Mouse (Mus musculus): ENCODE results near the gene Hist1h2ah.

Gene Hist1h2ah

DNA sequence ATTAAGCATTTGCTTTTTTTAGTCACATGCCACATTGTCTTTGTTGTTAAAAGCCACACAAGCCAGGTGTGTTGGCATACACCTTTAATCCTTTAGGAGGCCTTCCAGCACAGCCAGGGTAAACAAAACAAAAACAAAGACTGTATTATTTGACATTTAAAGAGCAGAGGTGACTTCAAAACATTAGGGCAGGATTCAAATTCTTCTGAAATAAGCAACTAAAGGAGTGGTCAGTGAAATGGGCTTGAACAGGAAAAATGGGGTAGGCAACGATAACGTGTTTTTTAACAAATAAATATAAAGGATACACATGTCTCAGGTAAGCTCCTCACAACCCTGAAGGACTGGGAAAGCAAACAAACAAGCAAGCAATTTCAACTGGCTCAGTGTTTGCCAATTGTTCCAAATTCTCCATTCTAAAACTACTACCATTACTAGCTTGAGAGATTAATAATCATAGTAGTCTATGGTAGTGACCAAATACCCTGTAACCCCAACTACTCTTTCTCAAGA, 4.6 kb upstream of the Hist1h2ah start:
- no peak for DNase-seq (ENCODE audit: low spot score in 2 of 2)

DNA sequence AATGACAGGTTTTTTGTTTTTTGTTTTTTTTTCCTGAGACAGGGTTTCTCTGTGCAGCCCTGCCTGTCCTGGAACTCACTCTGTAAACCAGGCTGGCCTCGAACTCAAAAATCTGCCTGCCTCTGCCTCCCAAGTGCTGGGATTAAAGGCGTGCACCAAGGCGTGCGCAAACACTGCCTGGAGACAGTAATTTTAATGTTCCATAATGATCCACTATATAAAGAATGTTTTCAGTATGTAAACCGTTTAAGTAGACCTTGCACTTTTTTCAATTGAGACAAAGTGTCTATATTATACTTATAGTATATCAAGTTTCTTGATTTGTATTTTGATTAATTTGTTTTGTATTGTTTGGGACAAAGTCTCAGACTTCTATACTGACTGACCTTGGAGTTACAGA, 4.0 kb upstream of the Hist1h2ah start:
- DNase-seq (ENCODE audit: low spot score in 2 of 2): no peak

DNA sequence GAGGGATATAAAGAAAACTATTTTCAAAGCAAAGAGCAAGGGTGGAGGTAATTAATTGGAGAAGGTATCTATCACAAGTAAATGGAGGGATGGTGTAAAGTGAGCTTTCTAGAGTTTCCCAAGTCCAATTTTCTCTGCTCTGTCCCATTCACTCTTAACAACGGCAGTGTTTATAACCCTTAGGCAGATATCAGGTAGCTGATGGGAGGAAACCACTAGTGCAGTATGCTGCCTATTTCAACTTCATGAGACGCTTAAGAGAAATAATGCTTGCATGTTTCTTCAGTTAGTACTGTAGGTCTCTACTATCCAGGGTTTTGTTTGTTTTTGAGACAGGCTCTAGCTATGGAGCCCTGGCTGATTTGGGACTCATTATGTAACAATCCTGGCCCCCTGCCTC, 2.0 kb upstream of the Hist1h2ah start:
- DNase-seq (ENCODE audit: low spot score in 2 of 2): no peak

DNA sequence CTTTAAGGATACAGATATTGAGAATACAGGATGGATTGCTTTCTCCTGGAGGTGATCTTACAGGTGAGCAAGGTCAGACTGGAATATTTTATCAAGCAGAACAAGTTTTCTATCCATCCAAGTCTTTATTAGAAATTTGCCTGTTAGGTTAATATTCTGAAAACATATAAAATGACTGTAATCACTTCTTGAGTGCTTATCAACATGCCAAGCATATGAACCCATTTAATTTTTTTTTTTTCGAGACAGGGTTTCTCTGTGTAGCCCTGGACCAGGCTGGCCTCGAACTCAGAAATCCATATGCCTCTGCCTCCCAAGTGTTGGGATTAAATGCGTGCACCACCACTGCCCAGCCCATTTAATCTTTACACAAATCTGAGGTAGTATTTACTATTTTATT, 1.6 kb upstream of the Hist1h2ah start:
- peak in 1 of 2 experiments; percentile 43 for DNase-seq (ENCODE audit: low spot score in 2 of 2)

DNA sequence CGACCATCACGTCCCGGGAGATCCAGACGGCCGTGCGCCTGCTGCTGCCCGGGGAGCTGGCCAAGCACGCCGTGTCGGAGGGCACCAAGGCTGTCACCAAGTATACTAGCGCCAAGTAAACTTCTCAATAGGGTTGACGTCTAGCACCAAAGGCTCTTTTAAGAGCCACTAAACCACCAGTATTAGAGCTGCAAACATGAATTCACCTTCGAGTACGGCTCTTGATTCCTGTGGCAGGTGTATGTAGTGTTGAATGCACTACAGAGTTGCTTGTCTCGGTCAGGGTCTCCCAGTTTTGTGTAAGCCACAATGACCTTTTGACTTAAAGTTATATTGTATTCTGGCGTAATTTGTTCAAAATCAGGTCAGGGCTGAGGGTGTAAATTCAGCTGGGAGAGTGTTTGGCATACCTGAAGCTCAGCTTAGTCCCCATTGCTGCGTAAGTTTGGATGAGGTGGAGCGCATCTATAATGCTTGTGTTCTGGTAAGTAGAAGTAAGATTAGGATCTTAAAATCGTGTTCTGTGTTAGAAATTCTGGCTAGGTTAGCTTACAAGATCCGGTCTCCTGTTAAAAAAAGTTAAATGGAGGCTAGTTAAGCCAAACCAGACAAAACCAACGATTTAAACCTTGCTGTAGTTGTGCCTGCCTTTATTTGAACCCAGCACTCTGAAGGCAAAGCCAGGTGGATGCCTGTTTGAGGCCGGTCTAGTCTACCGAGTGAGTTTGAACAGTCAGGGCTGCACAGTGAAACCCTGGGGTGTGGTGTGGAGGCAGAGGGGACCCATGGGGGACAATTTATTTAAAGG, 985 bp upstream of the Hist1h2ah start:
- DNase-seq (ENCODE audit: low spot score in 2 of 2): peak in 1 of 2 experiments; percentile 65

DNA sequence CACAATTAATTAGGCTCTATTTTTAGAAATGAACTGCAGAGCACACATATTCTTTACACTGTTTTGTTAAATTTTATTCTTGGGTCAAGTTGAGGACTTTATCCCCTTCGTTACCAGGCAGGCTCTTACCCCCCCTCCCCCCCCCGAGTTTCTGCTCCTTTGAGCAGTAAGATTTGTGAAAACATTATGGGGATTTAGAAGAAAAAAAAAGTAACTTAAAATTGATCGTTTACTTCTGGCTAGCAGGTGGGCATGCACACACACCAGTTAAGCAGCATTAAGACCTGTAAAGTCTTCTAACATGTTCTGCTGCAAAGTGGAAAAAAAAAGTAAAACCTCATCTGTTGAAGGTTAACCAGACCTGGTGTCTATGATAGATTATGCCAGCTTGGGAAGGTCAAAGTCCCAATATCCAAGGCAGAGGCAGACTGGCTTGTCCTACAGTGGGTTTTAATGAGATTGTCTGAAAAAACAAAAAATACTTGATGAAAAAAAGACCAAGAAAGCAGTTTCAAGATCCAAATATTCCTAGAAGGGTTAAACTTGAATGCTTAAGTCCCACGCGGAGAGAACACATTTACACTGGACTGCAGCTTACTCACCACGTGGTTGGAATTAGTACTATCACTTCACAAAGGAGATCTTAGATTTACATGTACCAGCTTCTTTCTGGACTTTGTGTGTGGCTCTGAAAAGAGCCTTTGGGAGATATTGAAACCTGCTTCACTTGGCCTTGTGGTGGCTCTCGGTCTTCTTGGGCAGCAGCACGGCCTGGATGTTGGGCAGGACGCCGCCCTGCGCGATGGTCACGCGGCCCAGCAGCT, 713 bp downstream of the Hist1h2ah start:
- peak in 1 of 2 experiments; percentile 33 for DNase-seq (ENCODE audit: low spot score in 2 of 2)

DNA sequence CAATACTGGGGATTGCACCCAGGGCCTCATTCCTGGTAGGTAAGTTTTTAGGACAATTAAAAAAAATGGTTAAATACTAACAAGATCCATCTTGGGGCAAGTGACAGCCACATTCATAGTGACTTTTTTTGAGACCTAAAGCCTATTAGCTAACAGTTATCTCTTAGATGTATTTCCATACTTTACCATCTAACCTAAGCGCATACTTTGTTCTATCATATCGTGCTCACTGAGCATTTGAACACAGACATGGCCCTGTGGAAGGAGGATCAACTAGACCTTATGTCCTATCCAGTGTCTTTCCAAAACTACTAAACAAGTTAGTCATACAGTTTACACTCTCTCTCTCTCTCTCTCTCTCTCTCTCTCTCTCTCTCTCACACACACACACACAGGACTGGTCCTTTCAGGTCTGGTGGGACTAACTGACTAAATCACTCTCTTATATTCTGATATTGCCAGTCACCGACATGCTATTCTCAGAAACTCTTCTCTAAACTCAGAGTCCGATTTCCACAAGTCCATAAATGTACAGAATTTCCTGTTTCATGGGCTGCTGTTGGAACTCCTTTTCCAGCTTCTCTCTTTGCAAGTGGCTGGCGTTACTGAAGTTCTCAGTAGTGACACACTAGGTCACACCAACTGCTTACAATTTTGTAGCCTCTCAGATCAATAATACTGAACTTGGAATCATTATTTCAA, 1.5 kb downstream of the Hist1h2ah start:
- DNase-seq (ENCODE audit: low spot score in 2 of 2): no peak

DNA sequence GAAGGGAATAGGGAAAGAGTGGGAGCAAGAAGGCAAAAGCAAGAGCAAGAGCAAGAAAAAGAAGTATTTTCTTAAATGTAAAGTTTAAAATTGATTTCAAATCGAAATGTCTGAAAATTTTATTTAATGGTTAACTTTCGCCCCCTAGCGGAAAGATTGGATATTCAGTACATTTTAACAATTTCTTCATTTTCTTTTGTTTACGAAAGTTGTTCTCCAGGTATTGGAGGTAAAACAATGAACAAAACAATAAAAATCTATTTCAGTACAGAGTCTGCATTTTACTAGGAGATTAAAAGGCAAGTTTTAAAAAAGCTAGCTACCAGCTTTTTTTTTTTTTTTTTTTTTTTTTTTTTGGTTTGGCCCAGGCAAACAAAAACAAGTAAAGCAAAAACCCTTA, 4.9 kb downstream of the Hist1h2ah start:
- no peak for DNase-seq (ENCODE audit: low spot score in 2 of 2)

DNA sequence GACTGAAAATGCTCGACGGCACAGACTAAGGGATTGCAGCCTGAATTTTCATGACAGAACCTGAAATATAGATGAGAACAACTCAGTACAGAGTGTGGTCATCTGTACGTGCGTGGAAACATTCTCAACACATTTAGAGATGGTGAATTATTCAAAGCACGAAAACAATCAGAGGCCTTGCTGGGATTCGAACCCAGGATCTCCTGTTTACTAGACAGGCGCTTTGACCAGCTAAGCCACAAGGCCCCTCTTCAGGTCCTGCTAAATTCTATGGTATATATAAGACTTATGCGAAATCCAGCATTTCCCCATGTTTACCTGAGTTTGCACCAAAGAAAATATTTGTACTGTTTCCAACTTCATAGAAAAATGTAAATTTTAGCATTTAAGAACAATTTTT, 5.4 kb downstream of the Hist1h2ah start:
- DNase-seq (ENCODE audit: low spot score in 2 of 2): peak in 1 of 2 experiments; percentile 40

DNA sequence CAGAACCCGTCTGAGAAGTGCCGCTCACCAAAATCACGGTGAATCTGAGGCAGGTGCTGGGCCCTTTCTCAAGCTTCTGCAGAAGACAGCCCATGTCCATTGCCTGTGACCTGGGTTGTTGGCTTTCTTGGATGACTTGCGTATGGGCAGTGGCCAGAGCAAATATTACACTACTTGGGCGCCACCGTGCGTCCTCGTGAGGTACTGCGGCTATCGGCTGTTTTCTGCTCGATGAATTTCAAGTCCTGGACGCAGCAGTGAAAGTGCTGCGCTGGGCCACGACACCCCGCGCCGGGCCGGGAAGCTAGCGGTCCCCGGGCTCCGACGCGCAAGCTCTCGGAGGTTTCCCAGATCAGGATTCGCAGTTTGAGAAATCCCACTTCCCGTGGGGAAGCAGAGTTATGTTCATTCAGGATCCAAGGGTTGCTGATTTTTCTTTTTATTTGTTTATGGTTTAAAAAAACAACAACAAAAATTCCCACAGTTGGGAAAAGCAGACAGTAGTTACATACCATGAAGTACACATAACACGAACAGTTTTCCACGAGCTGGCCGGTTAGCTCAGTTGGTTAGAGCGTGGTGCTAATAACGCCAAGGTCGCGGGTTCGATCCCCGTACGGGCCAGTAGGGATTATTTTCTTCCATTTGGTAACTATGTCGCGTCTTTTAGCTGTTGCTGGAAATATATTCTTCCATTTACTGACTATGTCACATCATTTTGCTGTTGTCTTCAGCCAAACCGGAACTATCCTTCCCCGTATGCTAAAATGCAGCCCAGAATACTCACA, 6.5 kb downstream of the Hist1h2ah start:
- peak; percentile 96 for DNase-seq (ENCODE audit: low spot score in 2 of 2)

DNA sequence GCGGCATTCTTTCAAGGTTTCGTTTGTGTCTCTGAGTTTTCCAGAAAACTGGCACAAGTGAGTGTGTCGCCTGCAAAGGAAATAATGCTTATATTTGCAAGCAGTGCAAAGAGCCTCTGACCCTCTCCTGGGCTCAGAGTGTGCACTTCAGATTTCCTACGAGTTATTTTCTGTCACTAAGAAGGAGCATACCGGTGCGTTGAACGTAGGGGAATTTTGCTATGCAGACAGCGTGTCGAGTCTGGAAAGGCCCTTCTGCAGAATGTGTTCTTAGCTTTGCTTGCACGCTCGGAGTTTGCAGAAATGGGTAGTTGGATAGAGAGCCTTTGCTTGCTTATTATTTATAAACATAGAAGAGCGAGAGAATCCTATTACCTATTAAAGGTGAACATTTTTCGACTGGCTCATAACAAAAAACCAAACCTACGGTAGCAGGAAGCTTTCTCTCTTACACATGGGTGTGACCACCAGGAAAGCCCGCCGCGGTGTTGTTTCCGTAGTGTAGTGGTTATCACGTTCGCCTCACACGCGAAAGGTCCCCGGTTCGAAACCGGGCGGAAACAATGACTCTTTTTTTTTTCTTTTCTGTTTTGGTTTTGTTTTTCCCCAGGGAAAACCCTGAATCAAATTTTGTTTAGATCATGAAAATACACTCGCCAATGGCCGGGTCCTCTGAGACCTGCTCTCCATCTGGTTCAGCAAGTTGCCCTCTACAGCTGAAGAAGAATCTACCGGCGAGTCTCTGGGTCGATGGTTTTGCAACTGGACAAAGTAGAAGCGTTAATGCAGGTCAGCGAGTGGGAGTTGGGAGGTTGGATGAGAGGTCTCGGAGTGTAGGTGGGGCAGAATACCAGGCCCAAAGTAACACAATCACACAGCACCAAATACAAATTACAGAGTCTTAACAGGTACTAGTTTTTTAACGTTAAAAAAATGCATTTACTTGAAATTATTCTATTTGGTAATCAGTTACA, 9.0 kb downstream of the Hist1h2ah start:
- peak; percentile 87 to 90 for DNase-seq (ENCODE audit: low spot score in 2 of 2)

DNA sequence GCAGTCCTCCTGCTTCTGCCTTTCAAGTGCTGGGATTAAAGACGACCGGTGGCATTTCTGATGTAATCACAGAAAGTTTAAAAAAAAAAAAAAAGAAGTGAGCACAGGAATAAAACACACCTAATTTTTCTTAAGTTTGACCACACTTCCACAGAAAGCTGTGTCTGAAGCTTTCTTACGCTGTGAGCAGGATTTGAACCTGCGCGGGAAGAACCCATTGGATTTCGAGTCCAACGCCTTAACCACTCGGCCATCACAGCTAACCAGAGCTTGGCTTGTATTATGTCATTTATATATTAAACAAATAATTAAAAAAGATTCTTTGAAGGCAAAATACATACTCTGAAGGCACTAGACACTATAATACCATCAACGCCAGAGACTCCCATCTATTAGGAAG, 13.1 kb downstream of the Hist1h2ah start:
- DNase-seq (ENCODE audit: low spot score in 2 of 2): peak; percentile 82 to 88

DNA sequence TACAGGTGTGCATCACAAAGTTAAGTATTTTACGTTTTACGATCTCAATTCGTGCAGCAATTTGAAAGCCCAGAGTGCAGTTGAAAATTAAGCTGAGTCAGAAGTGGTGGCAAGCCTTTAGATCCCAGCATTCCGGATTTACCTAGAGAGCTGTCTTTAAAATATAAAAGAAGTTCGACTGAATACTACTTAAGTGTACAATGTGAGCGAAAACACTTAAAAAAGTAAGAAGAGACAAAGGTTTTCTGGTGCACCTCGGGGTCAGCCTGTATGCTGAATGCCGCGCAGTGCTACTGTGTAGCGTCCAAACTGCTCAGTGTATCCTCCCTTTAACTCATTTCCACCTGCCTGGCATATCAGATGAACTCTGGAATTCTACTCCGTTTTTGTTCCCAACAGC, 13.8 kb downstream of the Hist1h2ah start:
- DNase-seq (ENCODE audit: low spot score in 2 of 2): peak in 1 of 2 experiments; percentile 47

DNA sequence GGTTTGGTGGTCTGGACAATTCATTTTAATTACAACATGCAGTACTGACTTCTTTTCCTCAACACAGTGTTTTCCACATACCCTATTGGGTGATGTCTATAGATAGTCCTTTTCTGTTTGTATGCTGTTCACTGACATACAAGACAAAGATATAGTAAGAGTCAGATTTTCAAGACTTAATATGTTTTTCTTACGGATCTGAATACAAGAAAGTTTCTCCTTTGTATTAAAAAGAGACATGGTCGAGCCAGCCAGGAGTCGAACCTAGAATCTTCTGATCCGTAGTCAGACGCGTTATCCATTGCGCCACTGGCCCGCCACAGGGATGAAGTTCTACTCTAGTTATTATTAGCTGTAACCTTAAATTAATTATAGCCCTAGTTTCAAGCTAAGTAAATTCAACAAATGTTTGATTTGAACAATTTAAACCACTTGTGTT, 14.4 kb downstream of the Hist1h2ah start:
- DNase-seq (ENCODE audit: low spot score in 2 of 2): peak; percentile 72 to 80

DNA sequence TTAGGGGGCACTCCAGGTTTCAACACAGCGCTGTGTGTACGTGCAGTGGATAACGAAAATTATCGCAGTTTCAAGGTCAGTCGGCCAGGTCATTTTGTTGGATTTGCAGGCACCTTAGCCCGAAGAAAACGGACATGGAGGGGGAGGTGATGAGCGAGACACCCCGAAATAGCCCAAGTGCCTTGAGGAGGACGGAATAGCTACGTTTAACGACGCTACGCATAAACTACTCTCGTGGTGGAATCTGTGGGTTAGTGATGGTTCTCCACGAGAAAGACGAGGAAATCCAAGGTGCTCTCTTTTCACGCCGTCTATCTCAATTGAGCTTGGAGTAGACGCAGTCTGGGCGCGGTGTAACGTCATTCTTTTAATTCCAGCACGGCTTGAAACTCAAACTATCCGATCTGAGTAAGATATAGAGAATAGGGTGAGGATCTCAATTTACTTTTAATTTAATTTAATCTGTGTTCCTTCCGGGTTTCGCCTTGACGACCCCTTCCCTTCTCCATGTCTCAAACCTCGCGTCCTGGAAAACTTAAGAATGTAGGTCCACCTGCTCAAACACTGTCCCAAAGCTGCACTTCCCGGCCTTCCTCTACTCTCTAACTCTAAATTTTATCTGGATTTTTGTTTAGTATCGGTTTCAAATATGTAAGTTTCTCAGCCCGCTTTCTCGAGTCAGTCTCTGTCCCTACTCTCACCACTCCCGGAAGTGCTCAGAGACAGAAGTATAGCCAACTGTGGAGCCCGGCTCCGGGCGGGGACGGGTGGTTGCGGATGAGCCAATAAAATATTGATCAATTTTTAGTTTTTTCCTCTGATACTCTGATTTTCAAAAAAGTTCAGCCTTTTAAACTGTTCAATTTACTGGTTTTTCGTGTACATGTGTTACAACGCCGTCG, 15.2 kb downstream of the Hist1h2ah start:
- DNase-seq (ENCODE audit: low spot score in 2 of 2): peak in 1 of 2 experiments; percentile 67

DNA sequence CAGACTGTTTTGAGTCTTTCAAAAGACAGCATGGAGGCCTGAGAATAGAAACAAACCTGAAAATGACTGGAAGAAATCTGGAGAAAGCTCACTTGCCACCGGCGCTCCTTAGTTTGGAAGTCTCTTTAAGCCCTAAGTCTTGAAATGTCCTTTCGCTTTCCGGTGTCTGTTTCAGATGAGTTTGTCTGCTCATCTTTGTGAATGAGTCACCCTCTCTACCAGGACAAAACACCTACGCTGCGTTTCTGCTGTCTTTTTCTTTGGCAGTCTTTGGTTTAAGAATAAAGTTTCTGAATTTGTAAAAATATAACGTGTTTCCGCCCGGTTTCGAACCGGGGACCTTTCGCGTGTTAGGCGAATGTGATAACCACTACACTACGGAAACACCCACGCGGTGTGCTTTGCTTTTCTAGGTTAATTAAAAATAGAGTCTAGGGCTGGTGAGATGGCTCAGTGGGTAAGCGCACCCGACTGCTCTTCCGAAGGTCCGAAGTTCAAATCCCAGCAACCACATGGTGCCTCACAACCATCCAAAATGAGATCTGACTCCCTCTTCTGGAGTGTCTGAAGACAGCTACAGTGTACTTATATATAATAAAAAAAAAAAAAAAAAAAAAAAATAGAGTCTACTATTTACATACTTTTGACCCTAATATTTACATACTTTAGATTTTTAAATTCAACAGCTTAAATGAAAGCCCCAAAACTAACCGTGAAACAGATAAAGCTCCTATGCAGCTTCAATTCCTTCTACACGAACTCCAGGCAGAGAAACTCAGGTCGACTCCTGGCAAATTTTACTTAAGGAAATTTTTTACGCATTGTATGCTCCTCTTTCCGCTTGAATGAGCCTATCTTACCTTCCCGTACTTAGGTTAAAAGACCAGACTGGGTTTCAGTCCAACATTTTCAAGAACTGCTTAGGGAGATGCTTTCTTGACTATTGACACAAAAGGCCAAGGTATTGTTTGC, 19.6 kb downstream of the Hist1h2ah start:
- peak; percentile 78 to 85 for DNase-seq (ENCODE audit: low spot score in 2 of 2)

DNA sequence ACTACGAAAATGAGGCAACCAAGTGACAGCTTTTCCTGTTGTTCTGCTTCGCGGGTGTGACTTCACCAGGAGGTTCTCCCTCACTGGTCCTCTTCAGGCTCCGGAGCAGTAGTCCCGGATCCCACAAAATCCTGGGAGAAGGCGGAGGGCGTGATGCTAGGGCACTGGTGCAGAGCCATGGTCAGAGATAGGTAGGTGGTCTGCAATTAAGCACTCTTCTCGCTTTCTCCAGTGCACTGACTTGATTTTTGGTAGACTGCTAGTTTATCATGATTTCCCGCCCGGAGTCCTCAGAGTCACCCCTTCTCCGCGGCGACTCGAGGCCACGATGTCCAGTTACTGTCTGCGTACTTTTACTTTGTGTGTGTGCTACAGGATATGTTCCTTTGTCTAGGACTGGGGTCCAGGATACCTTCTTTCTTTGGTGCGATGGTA, 20.9 kb downstream of the Hist1h2ah start:
- DNase-seq (ENCODE audit: low spot score in 2 of 2): no peak

DNA sequence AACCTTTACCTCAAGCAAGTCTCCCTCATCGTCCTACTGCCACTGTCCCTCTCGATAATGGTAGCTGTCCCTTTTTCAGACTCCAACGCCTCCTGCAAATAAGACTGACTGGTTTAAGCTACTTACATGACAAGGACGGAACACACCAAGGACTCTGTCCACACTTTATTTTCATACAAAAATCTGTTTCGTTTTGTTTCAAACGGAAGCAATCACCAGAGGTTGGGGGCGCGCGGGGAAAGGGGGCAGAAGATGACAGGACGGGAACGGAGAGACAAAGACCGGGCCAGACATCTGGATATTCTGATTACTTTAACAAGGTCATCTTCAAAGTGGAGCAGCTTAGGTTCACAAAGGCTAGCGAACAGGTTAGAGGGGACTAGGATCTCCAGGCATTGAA, 21.7 kb downstream of the Hist1h2ah start:
- DNase-seq (ENCODE audit: low spot score in 2 of 2): no peak
